Mouse (Mus musculus) neutrophil, adult 83 days (primary cell): ENCODE results near the gene Nlrp5. TPM values are rescaled to one million over a fixed set of nuclear protein-coding genes. Genes with fewer than 3 reads are reported as not detected.

ENCODE experiments used
- total RNA-seq, 2 experiments: library from RNA; stranded (reverse); gene quantifications; one replicate each; pipeline ENCODE4 v1.2.4; 2023

Gene Nlrp5
- not detected for total RNA-seq

DNA sequence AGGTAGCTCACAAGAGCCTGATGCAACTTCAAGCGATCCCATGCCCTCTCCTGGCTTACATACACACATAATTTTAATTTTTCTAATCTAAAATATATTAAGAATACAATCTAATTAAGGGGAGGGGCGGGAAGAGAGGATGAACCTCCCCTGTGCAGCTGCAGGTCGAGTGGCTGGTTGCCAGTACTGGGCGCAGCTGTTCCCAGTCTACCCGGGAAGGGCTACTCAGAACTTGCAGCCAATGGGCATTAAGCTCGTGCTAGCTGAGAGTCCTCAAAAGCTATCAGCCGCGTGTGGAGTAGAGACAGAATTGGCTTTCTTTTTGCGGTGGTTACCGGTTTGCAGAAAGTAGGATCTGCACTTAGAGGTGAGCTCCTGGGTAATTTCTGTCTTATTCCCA lies at the start of gene Nlrp5:
Gene Nlrp5, plus strand, starts transcription at position 301 of the 400 bp plus-strand sequence.

Other genes starting within 250 kb of the Nlrp5 start
- gene Gm10662, start 241.4 kb upstream of the Nlrp5 start, total RNA-seq = not detected
- not detected for gene Vmn1r165, start 168.6 kb upstream of the Nlrp5 start, total RNA-seq
- gene Vmn1r166, start 134.2 kb upstream of the Nlrp5 start, total RNA-seq = not detected
- gene Gm6902, start 107.0 kb upstream of the Nlrp5 start, total RNA-seq = not detected
- not detected for gene Nlrp4e, start 84.7 kb upstream of the Nlrp5 start, total RNA-seq
- not detected for gene Vmn1r167, start 121.3 kb downstream of the Nlrp5 start, total RNA-seq
- gene Vmn1r168, start 153.8 kb downstream of the Nlrp5 start, total RNA-seq = not detected
- not detected for gene Vmn1r169, start 189.6 kb downstream of the Nlrp5 start, total RNA-seq
- gene Vmn1r170, start 220.3 kb downstream of the Nlrp5 start, total RNA-seq = not detected
- not detected for gene Vmn1r171, start 244.8 kb downstream of the Nlrp5 start, total RNA-seq